Mouse (Mus musculus): ENCODE results near the gene Eipr1.

DNA sequence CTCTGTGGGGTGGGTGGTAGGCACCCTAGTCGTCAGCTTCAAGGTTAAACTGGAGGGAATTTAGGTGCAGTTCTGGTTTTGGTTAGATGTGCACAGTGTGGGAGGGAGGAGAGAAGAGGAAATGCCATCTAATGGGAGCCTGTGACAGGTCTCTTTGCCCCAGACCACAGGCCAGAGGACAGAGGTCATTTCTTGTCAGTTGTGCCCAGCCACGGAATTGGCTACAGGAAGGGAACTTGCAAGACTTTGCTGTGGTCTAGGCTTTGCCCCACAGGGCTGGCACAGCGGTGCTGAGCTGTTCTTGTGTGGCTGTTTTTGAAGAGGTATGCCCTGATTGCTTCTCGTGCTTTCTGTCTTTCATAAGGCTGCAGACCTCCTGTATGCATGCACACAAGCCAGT lies 48.8 kb downstream of the Eipr1 start:
- TF ChIP-seq CTCF (IDR thresholded peaks at IDR 0.05; ENCODE audit: low read depth) (no peak), EP300 (optimal IDR thresholded peaks at IDR 0.05) (no peak)
